Mouse (Mus musculus) kidney, adult 9 months (tissue): ENCODE data around the gene Cd28.
"Not testable (repeated sequence)": the region's sequence is repeated elsewhere in the genome, so short reads cannot be mapped to it uniquely, and the experiment has no call there.

Experiments
- DNase-seq: peaks from one replicate; pipeline ENCODE4 v3.0.0; 2022

The Cd28 gene

GRCm38 (mm10) chr1:60803128-60803824 lies 86.7 kb downstream of the Cd28 start:
- no peak for DNase-seq

GRCm38 (mm10) chr1:60803825-60804696 lies 87.5 kb downstream of the Cd28 start:
- no peak for DNase-seq

GRCm38 (mm10) chr1:60805178-60805577 lies 88.6 kb downstream of the Cd28 start:
- DNase-seq = no peak

GRCm38 (mm10) chr1:60807748-60808147 lies 91.1 kb downstream of the Cd28 start:
- DNase-seq = no peak

GRCm38 (mm10) chr1:60808466-60808865 lies 91.9 kb downstream of the Cd28 start:
- no peak for DNase-seq

GRCm38 (mm10) chr1:60809166-60809565 lies 92.6 kb downstream of the Cd28 start:
- DNase-seq = no peak

GRCm38 (mm10) chr1:60810821-60811220 lies 94.2 kb downstream of the Cd28 start:
- no peak for DNase-seq

GRCm38 (mm10) chr1:60811998-60812397 lies 95.4 kb downstream of the Cd28 start:
- no peak for DNase-seq

GRCm38 (mm10) chr1:60813411-60813810 lies 96.8 kb downstream of the Cd28 start:
- DNase-seq = no peak

GRCm38 (mm10) chr1:60815912-60816311 lies 99.3 kb downstream of the Cd28 start:
- DNase-seq = no peak

GRCm38 (mm10) chr1:60818491-60818890 lies 101.9 kb downstream of the Cd28 start:
- DNase-seq = not testable (repeated sequence)

GRCm38 (mm10) chr1:60819993-60820392 lies 103.4 kb downstream of the Cd28 start:
- DNase-seq = no peak

GRCm38 (mm10) chr1:60820981-60821380 lies 104.4 kb downstream of the Cd28 start:
- no peak for DNase-seq

- DNase-seq = no peak
Measured at GRCm38 (mm10) chr1:60821590-60821989, 105.0 kb downstream of the Cd28 start.
